In the genomic region with DNA sequence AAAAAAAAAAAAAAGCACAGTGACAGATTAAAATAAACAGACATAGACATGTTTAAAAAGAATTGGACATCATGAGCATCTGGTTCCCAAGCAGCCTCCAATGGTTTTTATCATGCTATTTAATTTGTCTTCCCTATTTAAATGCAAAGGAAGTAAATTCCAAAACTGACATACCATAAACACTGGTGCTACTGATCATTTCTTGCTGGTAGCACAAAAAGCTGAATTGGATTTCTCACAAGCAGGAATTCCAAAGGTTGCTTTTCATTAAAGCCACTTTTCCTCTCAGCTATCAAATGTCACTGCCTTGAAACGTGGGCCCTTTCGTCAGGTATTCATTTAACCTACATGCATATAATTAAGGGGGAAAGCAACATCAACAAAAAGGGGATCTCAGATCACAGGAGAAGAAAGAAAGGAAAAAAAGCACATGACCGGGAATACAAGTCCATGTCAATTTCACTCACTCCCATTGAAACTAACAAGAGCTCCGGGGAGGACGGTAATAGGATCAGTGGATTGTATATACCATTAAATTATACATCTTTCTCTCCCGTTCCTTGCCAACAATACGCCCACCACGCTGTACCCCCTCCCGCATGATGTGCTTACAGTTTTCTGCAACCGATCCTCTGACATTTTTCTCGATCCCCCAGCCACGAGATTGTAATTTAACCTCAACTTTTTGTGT, we compare ENCODE assay signal across 10 mouse cellular contexts. TPM values are rescaled to one million over a fixed set of nuclear protein-coding genes. Genes with fewer than 3 reads are reported as not detected.
DNase-seq lines count a peak whose midpoint lies in the region; ATAC-seq lines count a peak whose summit lies in the region.
"Had no signal": no experiment of that assay in that cellular context is flagged by ENCODE, and none has a peak within 500 bp of the region (broad histone marks: within the 10 kb centered on the region; RNA-seq: fewer than 3 reads in every experiment).

No protein-coding gene starts in this region.

- H3K36me3 ChIP-seq in kidney, embryonic 14.5 days (ENCODE audit: control insufficient read depth, insufficient read depth, low read length), result no peaks in the 10 kb centered on the region
- no peaks in the 10 kb centered on the region for H3K36me3 ChIP-seq in embryonic facial prominence, embryonic 12.5 days
- no peaks in the 10 kb centered on the region for H3K36me3 ChIP-seq in intestine, embryonic 15.5 days
- no peaks in the 10 kb centered on the region for H3K36me3 ChIP-seq in neural tube, embryonic 12.5 days

- no peak for DNase-seq in kidney, adult 11 months
- no peak for DNase-seq in gastrocnemius, adult 8-10 months (ENCODE audit: low spot score in 2 of 2)
- no peak for DNase-seq in thymus, postnatal 10 days (ENCODE audit: low spot score in 2 of 2)
- DNase-seq in ovary, postnatal 14 days (ENCODE audit: low spot score), result no peak
- DNase-seq: spleen, adult 18-20 months had no signal

- H3K27ac ChIP-seq in kidney, embryonic 14.5 days (ENCODE audit: low read depth, low read length), result peak overlapping the region; percentile 96; the same call in 1 of the 2 replicates
- peak overlapping the region; percentile 98 for H3K27ac ChIP-seq in embryonic facial prominence, embryonic 12.5 days
- H3K27ac ChIP-seq in intestine, embryonic 15.5 days, result peak overlapping the region; percentile 1; the same call in 1 of the 2 replicates
- no peak overlapping the region for H3K27ac ChIP-seq in neural tube, embryonic 12.5 days

- under 1% methylated on average over 12 of the region's 12 CpGs for WGBS in kidney, embryonic 14.5 days
- 1% methylated on average over 12 of the region's 12 CpGs for WGBS in embryonic facial prominence, embryonic 12.5 days
- WGBS in intestine, embryonic 15.5 days, result 1% methylated on average over 12 of the region's 12 CpGs
- under 1% methylated on average over 12 of the region's 12 CpGs for WGBS in neural tube, embryonic 12.5 days

- H3K9ac ChIP-seq in kidney, embryonic 14.5 days (ENCODE audit: low read depth, low read length), result peak overlapping the region; percentile 96; the same call in 1 of the 2 replicates
- peak overlapping the region; percentile 33 for H3K9ac ChIP-seq in embryonic facial prominence, embryonic 12.5 days
- H3K9ac ChIP-seq in intestine, embryonic 15.5 days, result 0 out of 2 replicates have a peak overlapping the region, but pooled peaks have one; percentile 15
- peak overlapping the region; percentile 98 for H3K9ac ChIP-seq in neural tube, embryonic 12.5 days

- peak overlapping the region; percentile 72 for H3K4me3 ChIP-seq in kidney, embryonic 14.5 days (ENCODE audit: low read length)
- H3K4me3 ChIP-seq in embryonic facial prominence, embryonic 12.5 days, result peak overlapping the region; percentile 57
- H3K4me3 ChIP-seq in intestine, embryonic 15.5 days (replicated peaks), result peak overlapping the region; percentile 65
- peak overlapping the region; percentile 87 for H3K4me3 ChIP-seq in neural tube, embryonic 12.5 days

- no peaks in the 10 kb centered on the region for H3K9me3 ChIP-seq in kidney, embryonic 14.5 days (ENCODE audit: control insufficient read depth, low read length)
- no peaks in the 10 kb centered on the region for H3K9me3 ChIP-seq in embryonic facial prominence, embryonic 12.5 days
- H3K9me3 ChIP-seq in intestine, embryonic 15.5 days, result no peaks in the 10 kb centered on the region
- no peaks in the 10 kb centered on the region for H3K9me3 ChIP-seq in neural tube, embryonic 12.5 days

- no peaks in the 10 kb centered on the region for H3K27me3 ChIP-seq in kidney, embryonic 14.5 days (ENCODE audit: control insufficient read depth, insufficient read depth, low read length)
- H3K27me3 ChIP-seq in embryonic facial prominence, embryonic 12.5 days, result no peaks in the 10 kb centered on the region
- H3K27me3 ChIP-seq in intestine, embryonic 15.5 days (replicated peaks), result no peaks in the 10 kb centered on the region
- H3K27me3 ChIP-seq in neural tube, embryonic 12.5 days (replicated peaks), result no peaks in the 10 kb centered on the region

- H3K4me1 ChIP-seq in kidney, embryonic 14.5 days (ENCODE audit: control insufficient read depth, insufficient read depth, low read length), result peaks cover 5% of the 10 kb centered on the region
- peaks cover 15% of the 10 kb centered on the region; the same call in 1 of the 2 replicates for H3K4me1 ChIP-seq in embryonic facial prominence, embryonic 12.5 days
- H3K4me1 ChIP-seq in intestine, embryonic 15.5 days (replicated peaks), result 0 out of 2 replicates have a peak, but pooled peaks cover 7% of the 10 kb centered on the region
- H3K4me1 ChIP-seq in neural tube, embryonic 12.5 days, result peaks cover 18% of the 10 kb centered on the region

- ATAC-seq in kidney, embryonic 14.5 days (ENCODE audit: low FRiP score, low TSS enrichment), result no peak
- peak; percentile 71; the same call in 1 of the 2 replicates for ATAC-seq in embryonic facial prominence, embryonic 12.5 days (ENCODE audit: insufficient number of reproducible peaks, insufficient read depth, low FRiP score, low TSS enrichment)
- no peak for ATAC-seq in intestine, embryonic 15.5 days
- ATAC-seq in neural tube, embryonic 12.5 days (ENCODE audit: low FRiP score, low read depth), result no peak

- H3K4me2 ChIP-seq in kidney, embryonic 14.5 days (replicated peaks; ENCODE audit: low read depth, low read length), result peak overlapping the region; percentile 80
- H3K4me2 ChIP-seq in embryonic facial prominence, embryonic 12.5 days (replicated peaks), result peak overlapping the region; percentile 72
- H3K4me2 ChIP-seq in intestine, embryonic 15.5 days (replicated peaks), result peak overlapping the region; percentile 83
- peak overlapping the region; percentile 82 for H3K4me2 ChIP-seq in neural tube, embryonic 12.5 days (replicated peaks)

RNA-seq across cellular contexts. Expression of gene Fign, which starts 1.0 kb away (rescaled TPM):
- 12.3 and 13.1 TPM in 2 replicates for polyA plus RNA-seq in kidney, embryonic 14.5 days (2014; fragmentation: Nextera tagmentation; extraction: Ambion mirVana)
- polyA plus RNA-seq in embryonic facial prominence, embryonic 12.5 days (2016; fragmentation: Nextera tagmentation; extraction: Ambion mirVana), result 7.4 and 7.9 TPM in 2 replicates
- polyA plus RNA-seq in intestine, embryonic 15.5 days (2015; fragmentation: Nextera tagmentation; extraction: Ambion mirVana), result 2.2 and 2.6 TPM in 2 replicates
- 15.2 and 16.2 TPM in 2 replicates for polyA plus RNA-seq in neural tube, embryonic 12.5 days (2016; fragmentation: Nextera tagmentation; extraction: Ambion mirVana)
- 1 to 10 TPM; 2.5 to 3.4 (median 2.9) TPM for total RNA-seq in gastrocnemius, adult 8-10 months (2022)
- polyA plus RNA-seq: Patski had no signal

Comparison
In these comparisons a context has a peak if more than half of its experiments do, and no peak if none do; other contexts are left out.
1. H3K9ac ChIP-seq: peak in every context shown above with its lines; median percentile 98 in neural tube, embryonic 12.5 days; 96 in kidney, embryonic 14.5 days; 33 in embryonic facial prominence, embryonic 12.5 days; 15 in intestine, embryonic 15.5 days.